Mouse (Mus musculus) embryo, embryonic 11 days (tissue): ENCODE data around the gene Serpina16.

ENCODE experiments used
- DNase-seq: peaks from one replicate; pipeline ENCODE4 v3.0.0-alpha.2; 2015

Gene Serpina16

GRCm38 (mm10) chr12:103656848-103657626 is 18.9 kb downstream of the Serpina16 start, which contains the start of gene Serpina6:
Gene Serpina6 (minus strand): TSS chr12:103657212.
- no peak for DNase-seq

GRCm38 (mm10) chr12:103655123-103656044 is 20.6 kb downstream of the Serpina16 start:
- DNase-seq: no peak

- no peak for DNase-seq
These were observed 22.1 kb downstream of the Serpina16 start for GRCm38 (mm10) chr12:103653836-103654235.

GRCm38 (mm10) chr12:103646314-103646713 is 29.6 kb downstream of the Serpina16 start:
- no peak for DNase-seq

GRCm38 (mm10) chr12:103644601-103645000 is 31.3 kb downstream of the Serpina16 start:
- no peak for DNase-seq

DNA sequence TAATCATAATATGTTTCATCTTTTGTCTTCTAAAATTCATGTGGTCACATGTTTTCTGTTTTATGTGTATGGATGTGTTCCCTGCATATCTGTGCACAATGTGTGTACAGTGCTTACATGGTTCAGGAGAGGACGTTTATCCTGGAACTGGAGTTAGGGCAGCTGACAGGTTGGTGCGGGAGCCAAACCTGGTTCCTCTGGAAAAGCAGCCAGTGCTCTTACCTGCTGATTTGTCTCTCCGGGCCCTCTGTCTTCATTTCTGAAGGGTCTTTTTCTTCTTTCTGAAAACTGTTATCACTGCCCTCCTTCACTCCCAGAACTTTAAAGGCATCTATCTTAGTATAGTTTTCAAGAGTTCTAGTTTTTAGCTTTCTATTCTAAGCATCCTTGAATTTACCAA is 32.1 kb downstream of the Serpina16 start:
- DNase-seq: no peak

GRCm38 (mm10) chr12:103643336-103643735 is 32.6 kb downstream of the Serpina16 start:
- peak; percentile 76 for DNase-seq

GRCm38 (mm10) chr12:103635846-103636245 is 40.1 kb downstream of the Serpina16 start:
- DNase-seq: no peak

DNA sequence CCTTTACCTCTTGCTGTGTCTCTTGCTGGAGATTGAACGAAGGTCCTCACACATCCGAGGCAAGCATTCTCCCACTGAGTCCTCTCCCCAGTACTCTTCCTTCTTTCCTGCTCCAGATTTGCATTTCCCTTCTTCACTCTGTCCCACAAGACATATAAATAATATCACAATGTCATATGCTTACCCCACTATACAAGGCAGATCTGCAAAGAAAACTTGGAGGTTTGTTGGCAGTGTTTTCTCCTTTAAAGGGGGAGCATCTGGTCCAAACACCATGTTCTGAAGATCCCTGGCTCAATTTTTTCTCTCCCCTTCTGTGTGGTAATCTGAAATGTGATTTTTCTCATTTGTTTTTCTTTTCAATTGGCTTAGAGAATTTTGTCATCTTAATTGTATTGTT is 41.5 kb downstream of the Serpina16 start:
- no peak for DNase-seq

DNA sequence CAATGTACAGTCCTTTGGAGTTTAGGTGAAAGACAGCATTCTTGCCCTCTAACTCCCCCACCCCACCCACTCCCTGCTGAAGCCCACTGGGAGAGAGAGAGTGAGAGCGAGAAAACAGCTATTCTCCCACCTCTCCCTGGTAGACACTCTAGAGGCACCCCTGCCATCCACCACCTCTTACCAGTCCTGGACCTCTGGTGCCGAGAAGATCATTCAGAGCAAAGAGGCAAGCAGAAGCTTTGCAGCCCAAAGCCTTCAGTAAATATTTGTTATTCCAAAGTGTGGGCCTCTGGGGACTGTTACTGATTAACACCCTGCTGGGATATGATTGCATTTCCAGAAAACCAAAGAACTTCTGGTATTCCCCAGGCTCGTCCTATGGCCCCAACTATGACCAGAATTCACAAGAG is 44.7 kb downstream of the Serpina16 start, which contains the start of gene Serpina10:
Serpina10 (minus strand) TSS at position 242 of the 410 bp plus-strand sequence.
- no peak for DNase-seq
